Mouse (Mus musculus): ENCODE results near the gene Slc16a12. TPM values are rescaled to one million over a fixed set of nuclear protein-coding genes. Genes with fewer than 3 reads are reported as not detected.
A peak's percentile ranks its signal among the peaks of the same experiment; 100 is the strongest.
"Not testable (repeated sequence)": the region's sequence is repeated elsewhere in the genome, so short reads cannot be mapped to it uniquely, and the experiment has no call there.

Gene Slc16a12
- polyA plus RNA-seq, 1 experiment from 2014 or later: 2.3 TPM

GRCm38 (mm10) chr19:34656511-34657298, 90.4 kb downstream of the Slc16a12 start:
- no peak overlapping the region for H3K9ac ChIP-seq (replicated peaks)
- H3K4me1 ChIP-seq (replicated peaks): no peaks in the 10 kb centered on the region
- H3K4me3 ChIP-seq (replicated peaks): no peak overlapping the region
- H3K27ac ChIP-seq: no peak overlapping the region
- no peaks in the 10 kb centered on the region for H3K36me3 ChIP-seq
- 30% methylated on average over 2 of the region's 2 CpGs for WGBS
- ATAC-seq: peak; percentile 45; the same call in 1 of the 2 replicates
- H3K4me2 ChIP-seq (replicated peaks): no peak overlapping the region
- no peaks in the 10 kb centered on the region for H3K9me3 ChIP-seq
- no peaks in the 10 kb centered on the region for H3K27me3 ChIP-seq

- Histone ChIP-seq H3K4me2 (replicated peaks) (no peak overlapping the region), H3K4me1 (replicated peaks) (no peaks in the 10 kb centered on the region), H3K27me3 (no peaks in the 10 kb centered on the region), H3K4me3 (replicated peaks) (no peak overlapping the region), H3K9me3 (no peaks in the 10 kb centered on the region), H3K36me3 (no peaks in the 10 kb centered on the region), H3K9ac (replicated peaks) (no peak overlapping the region), H3K27ac (no peak overlapping the region)
- no peak for ATAC-seq
- 90% methylated on average over 10 of the region's 10 CpGs for WGBS
Observed at GRCm38 (mm10) chr19:34655227-34655805, 91.8 kb downstream of the Slc16a12 start.

GRCm38 (mm10) chr19:34650997-34651396, 96.1 kb downstream of the Slc16a12 start:
- Histone ChIP-seq H3K4me3 (replicated peaks) (no peak overlapping the region), H3K27me3 (no peaks in the 10 kb centered on the region), H3K4me2 (replicated peaks) (no peak overlapping the region), H3K9me3 (no peaks in the 10 kb centered on the region), H3K36me3 (no peaks in the 10 kb centered on the region), H3K4me1 (replicated peaks) (no peaks in the 10 kb centered on the region), H3K9ac (replicated peaks) (no peak overlapping the region), H3K27ac (no peak overlapping the region)
- WGBS: 90% methylated on average over 6 of the region's 6 CpGs
- no peak for ATAC-seq

- Histone ChIP-seq H3K4me1 (replicated peaks) (no peaks in the 10 kb centered on the region), H3K9me3 (no peaks in the 10 kb centered on the region), H3K9ac (replicated peaks) (no peak overlapping the region), H3K27ac (no peak overlapping the region), H3K4me2 (replicated peaks) (no peak overlapping the region), H3K27me3 (no peaks in the 10 kb centered on the region), H3K36me3 (no peaks in the 10 kb centered on the region), H3K4me3 (replicated peaks) (no peak overlapping the region)
- 89% methylated on average over 3 of the region's 3 CpGs for WGBS
- no peak for ATAC-seq
Observed at GRCm38 (mm10) chr19:34650276-34650675, 96.8 kb downstream of the Slc16a12 start.

- H3K27me3 ChIP-seq: not testable (repeated sequence)
Observed at GRCm38 (mm10) chr19:34647630-34648029, 99.5 kb downstream of the Slc16a12 start.

GRCm38 (mm10) chr19:34642616-34643015, 104.5 kb downstream of the Slc16a12 start:
- no peaks in the 10 kb centered on the region for H3K9me3 ChIP-seq
- H3K36me3 ChIP-seq: no peaks in the 10 kb centered on the region
- H3K4me3 ChIP-seq (replicated peaks): no peak overlapping the region
- no peaks in the 10 kb centered on the region for H3K27me3 ChIP-seq
- no peak overlapping the region for H3K4me2 ChIP-seq (replicated peaks)
- no peak overlapping the region for H3K27ac ChIP-seq
- 86% methylated on average over 5 of the region's 5 CpGs for WGBS
- H3K4me1 ChIP-seq (replicated peaks): no peaks in the 10 kb centered on the region
- no peak for ATAC-seq
- H3K9ac ChIP-seq (replicated peaks): no peak overlapping the region

More at GRCm38 (mm10) chr19:34647630-34648029, 99.5 kb downstream of the Slc16a12 start:
- not testable (repeated sequence) for H3K27ac ChIP-seq; H3K36me3 ChIP-seq; H3K4me2 ChIP-seq (replicated peaks); H3K9ac ChIP-seq (replicated peaks); H3K4me3 ChIP-seq (replicated peaks); H3K4me1 ChIP-seq (replicated peaks); H3K9me3 ChIP-seq; ATAC-seq
- 90% methylated on average over 8 of the region's 8 CpGs for WGBS

- H3K9ac ChIP-seq (replicated peaks): no peak within 1 kb of the TSS
- no peaks in the 10 kb centered on the region for H3K36me3 ChIP-seq
- H3K27ac ChIP-seq: no peak within 1 kb of the TSS
- H3K4me1 ChIP-seq (replicated peaks): no peaks in the 10 kb centered on the region
- 69% methylated on average over 4 of the region's 4 CpGs for WGBS
- no peaks in the 10 kb centered on the region for H3K9me3 ChIP-seq
- no peak within 1 kb of the TSS for H3K4me2 ChIP-seq (replicated peaks)
- ATAC-seq: no peak
- no peaks in the 10 kb centered on the region for H3K27me3 ChIP-seq
- no peak within 1 kb of the TSS for H3K4me3 ChIP-seq (replicated peaks)
Observed at GRCm38 (mm10) chr19:34640623-34641022, 106.5 kb downstream of the Slc16a12 start, which contains the start of the genes Ifit1bl2 and Ifit1. Gene Ifit1bl2, minus strand, starts transcription at chr19:34640743. Gene Ifit1, plus strand, starts transcription at chr19:34640871.

- Histone ChIP-seq H3K36me3 (no peaks in the 10 kb centered on the region), H3K9me3 (no peaks in the 10 kb centered on the region), H3K27ac (no peak overlapping the region), H3K27me3 (no peaks in the 10 kb centered on the region), H3K4me1 (replicated peaks) (no peaks in the 10 kb centered on the region), H3K9ac (replicated peaks) (no peak overlapping the region), H3K4me3 (replicated peaks) (no peak overlapping the region), H3K4me2 (replicated peaks) (no peak overlapping the region)
- 13% methylated on average over 3 of the region's 3 CpGs for WGBS
- peak; percentile 82; the same call in 1 of the 2 replicates for ATAC-seq
Observed at GRCm38 (mm10) chr19:34636933-34637557, 110.0 kb downstream of the Slc16a12 start.

- no peak overlapping the region for H3K27ac ChIP-seq
- 88% methylated on average over 2 of the region's 2 CpGs for WGBS
- H3K9me3 ChIP-seq: no peaks in the 10 kb centered on the region
- no peak for ATAC-seq
- no peaks in the 10 kb centered on the region for H3K27me3 ChIP-seq
- H3K4me2 ChIP-seq (replicated peaks): no peak overlapping the region
- H3K4me3 ChIP-seq (replicated peaks): no peak overlapping the region
- H3K9ac ChIP-seq (replicated peaks): no peak overlapping the region
- no peaks in the 10 kb centered on the region for H3K4me1 ChIP-seq (replicated peaks)
- H3K36me3 ChIP-seq: no peaks in the 10 kb centered on the region
Observed at GRCm38 (mm10) chr19:34633484-34633883, 113.6 kb downstream of the Slc16a12 start.

GRCm38 (mm10) chr19:34631487-34631886, 115.6 kb downstream of the Slc16a12 start:
- no peaks in the 10 kb centered on the region for H3K36me3 ChIP-seq
- H3K9ac ChIP-seq (replicated peaks): no peak overlapping the region
- H3K4me3 ChIP-seq (replicated peaks): no peak overlapping the region
- no peaks in the 10 kb centered on the region for H3K27me3 ChIP-seq
- no peak overlapping the region for H3K4me2 ChIP-seq (replicated peaks)
- no peak overlapping the region for H3K27ac ChIP-seq
- no peak for ATAC-seq
- H3K4me1 ChIP-seq (replicated peaks): no peaks in the 10 kb centered on the region
- H3K9me3 ChIP-seq: no peaks in the 10 kb centered on the region

- no peak for ATAC-seq
- Histone ChIP-seq H3K9ac (replicated peaks) (no peak overlapping the region), H3K4me2 (replicated peaks) (no peak overlapping the region), H3K27ac (no peak overlapping the region), H3K4me3 (replicated peaks) (no peak overlapping the region), H3K4me1 (replicated peaks) (no peaks in the 10 kb centered on the region), H3K27me3 (no peaks in the 10 kb centered on the region), H3K36me3 (no peaks in the 10 kb centered on the region), H3K9me3 (no peaks in the 10 kb centered on the region)
- WGBS: 75% methylated on average over 2 of the region's 2 CpGs
Observed at GRCm38 (mm10) chr19:34627496-34627895, 119.6 kb downstream of the Slc16a12 start.

GRCm38 (mm10) chr19:34624663-34625062, 122.4 kb downstream of the Slc16a12 start:
- no peak overlapping the region for H3K27ac ChIP-seq
- no peaks in the 10 kb centered on the region for H3K36me3 ChIP-seq
- H3K9ac ChIP-seq (replicated peaks): no peak overlapping the region
- no peak for ATAC-seq
- H3K27me3 ChIP-seq: no peaks in the 10 kb centered on the region
- no peak overlapping the region for H3K4me2 ChIP-seq (replicated peaks)
- H3K9me3 ChIP-seq: no peaks in the 10 kb centered on the region
- H3K4me3 ChIP-seq (replicated peaks): no peak overlapping the region
- 87% methylated on average over 4 of the region's 4 CpGs for WGBS
- no peaks in the 10 kb centered on the region for H3K4me1 ChIP-seq (replicated peaks)

All from midbrain, embryonic 13.5 days (tissue).